Mouse (Mus musculus): ENCODE measurements at regions not wholly inside any gene's neighbourhood (a gene's known extent, or its start where the extent isn't known, plus 50 kb on each side); places are given as distances from the start of the nearest gene placed in this dataset.

DNA sequence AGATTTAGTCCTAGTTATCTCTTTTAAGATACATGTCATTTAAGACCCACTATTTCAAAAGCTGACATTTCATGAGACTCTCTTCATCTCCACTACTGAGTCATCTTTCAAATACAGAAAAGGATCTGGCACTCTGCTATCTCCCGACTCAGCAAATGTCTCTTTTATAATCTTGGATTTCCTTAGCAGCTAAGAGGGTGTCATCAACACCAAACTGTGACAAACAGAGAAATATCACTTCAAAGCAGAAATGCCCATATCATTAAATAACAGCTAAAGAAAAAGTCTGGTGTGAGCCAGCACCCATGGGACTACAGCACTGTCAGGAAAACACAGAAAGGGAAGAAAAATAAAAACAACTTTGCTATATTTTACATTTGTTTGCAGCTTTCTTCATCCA is 78.7 kb upstream of the Tmtc1 start:
- no peaks in the 10 kb centered on the region for H3K9me3 ChIP-seq (replicated peaks; ENCODE audit: control insufficient read depth, low read length)
- 33% methylated on average over 1 of the region's 1 CpGs for WGBS
- TF ChIP-seq CTCF (IDR thresholded peaks at IDR 0.05; ENCODE audit: low read depth): no peak
- no peak for TF ChIP-seq EP300 (IDR thresholded peaks at IDR 0.05; ENCODE audit: low read depth)

GRCm38 (mm10) chr6:148517536-148518245 is 73.5 kb upstream of the Tmtc1 start:
- Histone ChIP-seq H3K4me2 (ENCODE audit: low read depth, low read length) (no peak overlapping the region), H3K9ac (replicated peaks; ENCODE audit: low read depth, low read length) (no peak overlapping the region), H3K27ac (ENCODE audit: low read depth) (no peak overlapping the region), H3K4me3 (ENCODE audit: low read depth, low read length) (no peak overlapping the region), H3K4me1 (ENCODE audit: control insufficient read depth, insufficient read depth) (0 out of 2 replicates have a peak, but pooled peaks cover 6% of the 10 kb centered on the region), H3K36me3 (replicated peaks; ENCODE audit: control insufficient read depth, insufficient read depth, low read length) (no peaks in the 10 kb centered on the region), H3K27me3 (ENCODE audit: control insufficient read depth, insufficient read depth, low read length) (no peaks in the 10 kb centered on the region), H3K9me3 (replicated peaks; ENCODE audit: control insufficient read depth, low read length) (no peaks in the 10 kb centered on the region)
- WGBS: 31% methylated on average over 2 of the region's 2 CpGs
- ATAC-seq (ENCODE audit: insufficient read depth, low read depth): no peak
- no peak for TF ChIP-seq EP300 (IDR thresholded peaks at IDR 0.05; ENCODE audit: low read depth)
- no peak for TF ChIP-seq CTCF (IDR thresholded peaks at IDR 0.05; ENCODE audit: low read depth)
- no peak for DNase-seq (ENCODE audit: low spot score)

More for the DNA sequence above, 78.7 kb upstream of the Tmtc1 start:
- Histone ChIP-seq H3K4me1 (ENCODE audit: control insufficient read depth, insufficient read depth) (no peaks in the 10 kb centered on the region), H3K4me2 (ENCODE audit: low read depth, low read length) (no peak overlapping the region), H3K27ac (ENCODE audit: low read depth) (no peak overlapping the region), H3K4me3 (ENCODE audit: low read depth, low read length) (no peak overlapping the region), H3K9ac (replicated peaks; ENCODE audit: low read depth, low read length) (no peak overlapping the region), H3K36me3 (replicated peaks; ENCODE audit: control insufficient read depth, insufficient read depth, low read length) (no peaks in the 10 kb centered on the region), H3K27me3 (ENCODE audit: control insufficient read depth, insufficient read depth, low read length) (no peaks in the 10 kb centered on the region)
- DNase-seq (ENCODE audit: low spot score) (no peak), ATAC-seq (ENCODE audit: insufficient read depth, low read depth) (no peak)

- Histone ChIP-seq H3K9me3 (replicated peaks; ENCODE audit: control insufficient read depth, low read length) (no peaks in the 10 kb centered on the region), H3K27ac (ENCODE audit: low read depth) (no peak overlapping the region), H3K27me3 (ENCODE audit: control insufficient read depth, insufficient read depth, low read length) (no peaks in the 10 kb centered on the region), H3K4me3 (ENCODE audit: low read depth, low read length) (no peak overlapping the region), H3K9ac (replicated peaks; ENCODE audit: low read depth, low read length) (no peak overlapping the region), H3K36me3 (replicated peaks; ENCODE audit: control insufficient read depth, insufficient read depth, low read length) (no peaks in the 10 kb centered on the region), H3K4me2 (ENCODE audit: low read depth, low read length) (no peak overlapping the region), H3K4me1 (ENCODE audit: control insufficient read depth, insufficient read depth) (0 out of 2 replicates have a peak, but pooled peaks cover 6% of the 10 kb centered on the region)
- no peak for TF ChIP-seq CTCF (IDR thresholded peaks at IDR 0.05; ENCODE audit: low read depth)
- no peak for TF ChIP-seq EP300 (IDR thresholded peaks at IDR 0.05; ENCODE audit: low read depth)
- no peak for DNase-seq (ENCODE audit: low spot score)
- ATAC-seq (ENCODE audit: insufficient read depth, low read depth): no peak
- WGBS: 83% methylated on average over 4 of the region's 4 CpGs
Measured at GRCm38 (mm10) chr6:148516654-148517053, 72.5 kb upstream of the Tmtc1 start.

DNA sequence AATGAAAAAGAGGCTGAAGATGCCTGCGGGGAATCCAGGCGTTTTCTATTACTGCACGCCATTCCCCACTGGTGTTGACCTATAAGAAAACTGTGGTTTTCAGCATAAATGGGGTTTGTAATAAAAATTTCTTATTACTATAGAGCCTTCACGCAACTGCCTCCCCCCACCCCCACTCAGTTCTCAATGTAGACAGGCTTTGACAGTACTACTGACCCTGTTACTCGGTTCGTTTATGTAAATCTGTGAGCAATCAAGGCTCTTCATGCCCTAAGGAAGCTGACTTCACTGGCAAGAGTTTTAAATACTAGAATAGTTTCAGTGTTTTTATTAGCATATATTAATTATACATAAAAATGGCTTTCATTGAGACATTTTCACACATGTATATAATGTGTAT is 70.9 kb upstream of the Tmtc1 start:
- no peak overlapping the region for H3K4me2 ChIP-seq (ENCODE audit: low read depth, low read length)
- DNase-seq (ENCODE audit: low spot score): no peak
- H3K9ac ChIP-seq (replicated peaks; ENCODE audit: low read depth, low read length): no peak overlapping the region
- no peaks in the 10 kb centered on the region for H3K27me3 ChIP-seq (ENCODE audit: control insufficient read depth, insufficient read depth, low read length)
- TF ChIP-seq CTCF (IDR thresholded peaks at IDR 0.05; ENCODE audit: low read depth): no peak
- TF ChIP-seq EP300 (IDR thresholded peaks at IDR 0.05; ENCODE audit: low read depth): no peak
- WGBS: 96% methylated on average over 6 of the region's 6 CpGs
- no peak for ATAC-seq (ENCODE audit: insufficient read depth, low read depth)
- no peaks in the 10 kb centered on the region for H3K36me3 ChIP-seq (replicated peaks; ENCODE audit: control insufficient read depth, insufficient read depth, low read length)
- H3K4me3 ChIP-seq (ENCODE audit: low read depth, low read length): no peak overlapping the region
- H3K4me1 ChIP-seq (ENCODE audit: control insufficient read depth, insufficient read depth): 0 out of 2 replicates have a peak, but pooled peaks cover 6% of the 10 kb centered on the region
- H3K27ac ChIP-seq (ENCODE audit: low read depth): no peak overlapping the region
- H3K9me3 ChIP-seq (replicated peaks; ENCODE audit: control insufficient read depth, low read length): no peaks in the 10 kb centered on the region

DNA sequence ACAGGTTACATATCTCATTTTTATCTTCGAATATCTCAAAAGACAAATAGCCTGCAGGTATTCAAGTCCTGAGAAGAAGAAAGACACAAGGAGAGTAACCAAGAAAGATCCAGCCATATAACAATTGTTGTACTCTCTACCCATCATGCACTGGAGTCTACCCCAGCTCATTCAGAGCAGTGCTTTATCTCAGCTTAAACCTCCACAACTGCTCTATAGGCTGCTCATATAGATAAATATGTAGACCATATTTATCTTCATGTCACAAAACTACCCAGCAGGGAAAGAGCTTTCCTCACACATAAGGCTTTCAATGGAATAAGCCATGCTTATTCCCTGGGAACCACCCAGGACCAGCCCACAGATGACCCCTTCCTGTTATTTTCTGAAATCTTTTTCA is 70.5 kb upstream of the Tmtc1 start:
- ATAC-seq (ENCODE audit: insufficient read depth, low read depth) (no peak), DNase-seq (ENCODE audit: low spot score) (no peak)
- Histone ChIP-seq H3K27ac (ENCODE audit: low read depth) (no peak overlapping the region), H3K27me3 (ENCODE audit: control insufficient read depth, insufficient read depth, low read length) (no peaks in the 10 kb centered on the region), H3K4me2 (ENCODE audit: low read depth, low read length) (no peak overlapping the region), H3K4me3 (ENCODE audit: low read depth, low read length) (no peak overlapping the region), H3K4me1 (ENCODE audit: control insufficient read depth, insufficient read depth) (0 out of 2 replicates have a peak, but pooled peaks cover 6% of the 10 kb centered on the region), H3K36me3 (replicated peaks; ENCODE audit: control insufficient read depth, insufficient read depth, low read length) (no peaks in the 10 kb centered on the region), H3K9ac (replicated peaks; ENCODE audit: low read depth, low read length) (no peak overlapping the region), H3K9me3 (replicated peaks; ENCODE audit: control insufficient read depth, low read length) (no peaks in the 10 kb centered on the region)
- 62% methylated on average over 1 of the region's 1 CpGs for WGBS
- TF ChIP-seq CTCF (IDR thresholded peaks at IDR 0.05; ENCODE audit: low read depth) (no peak), EP300 (IDR thresholded peaks at IDR 0.05; ENCODE audit: low read depth) (no peak)

- 62% methylated on average over 6 of the region's 6 CpGs for WGBS
- no peaks in the 10 kb centered on the region for H3K27me3 ChIP-seq (ENCODE audit: control insufficient read depth, insufficient read depth, low read length)
- no peak for DNase-seq (ENCODE audit: low spot score)
- TF ChIP-seq CTCF (IDR thresholded peaks at IDR 0.05; ENCODE audit: low read depth) (no peak), EP300 (IDR thresholded peaks at IDR 0.05; ENCODE audit: low read depth) (no peak)
- H3K36me3 ChIP-seq (replicated peaks; ENCODE audit: control insufficient read depth, insufficient read depth, low read length): no peaks in the 10 kb centered on the region
- 0 out of 2 replicates have a peak, but pooled peaks cover 6% of the 10 kb centered on the region for H3K4me1 ChIP-seq (ENCODE audit: control insufficient read depth, insufficient read depth)
- H3K4me2 ChIP-seq (ENCODE audit: low read depth, low read length): no peak overlapping the region
- no peak overlapping the region for H3K27ac ChIP-seq (ENCODE audit: low read depth)
- no peaks in the 10 kb centered on the region for H3K9me3 ChIP-seq (replicated peaks; ENCODE audit: control insufficient read depth, low read length)
- H3K4me3 ChIP-seq (ENCODE audit: low read depth, low read length): no peak overlapping the region
- no peak for ATAC-seq (ENCODE audit: insufficient read depth, low read depth)
- H3K9ac ChIP-seq (replicated peaks; ENCODE audit: low read depth, low read length): no peak overlapping the region
Measured at GRCm38 (mm10) chr6:148514124-148514523, 69.9 kb upstream of the Tmtc1 start.
